Mouse (Mus musculus) limb, embryonic 15.5 days (tissue): Measurements from ENCODE around the gene Tshz2. TPM values are rescaled to one million over a fixed set of nuclear protein-coding genes. Genes with fewer than 3 reads are reported as not detected.

Experiments
- ATAC-seq: fragments of 200-750 bp; cut with Nextera tagmentation; 2 replicates; pipeline ENCODE4 v1.8.0; 2017; ENCODE audit warnings: low read depth, moderate TSS enrichment; ENCODE audit not compliant: insufficient number of reproducible peaks, low FRiP score, low TSS enrichment
- H3K27ac ChIP-seq: fragments of 300-500 bp; sonication (generic); 2 replicates; pipeline ENCODE4 v1.5.1; 2015; ENCODE audit warnings: moderate library complexity, mild to moderate bottlenecking, inconsistent platforms
- H3K27me3 ChIP-seq: fragments of 300-500 bp; sonication (generic); 2 replicates; pipeline ENCODE4 v1.6.1; 2015; ENCODE audit warnings: inconsistent platforms
- H3K36me3 ChIP-seq: fragments of 300-500 bp; sonication (generic); 2 replicates; pipeline ENCODE4 v1.6.1; 2015; ENCODE audit warnings: inconsistent platforms
- H3K4me1 ChIP-seq: fragments of 300-500 bp; sonication (generic); 2 replicates; pipeline ENCODE4 v1.6.1; 2015; ENCODE audit warnings: inconsistent platforms
- H3K4me2 ChIP-seq: fragments of 300-500 bp; sonication (generic); 2 replicates; pipeline ENCODE4 v1.6.1; 2015; ENCODE audit warnings: mild to moderate bottlenecking, inconsistent platforms
- H3K4me3 ChIP-seq: fragments of 300-500 bp; sonication (generic); 2 replicates; pipeline ENCODE4 v1.5.1; 2015; ENCODE audit warnings: mild to moderate bottlenecking, inconsistent platforms
- H3K9ac ChIP-seq: fragments of 300-500 bp; sonication (generic); 2 replicates; pipeline ENCODE4 v1.6.1; 2015; ENCODE audit warnings: inconsistent platforms
- H3K9me3 ChIP-seq: fragments of 300-500 bp; sonication (generic); 2 replicates; pipeline ENCODE4 v1.6.1; 2016; ENCODE audit warnings: inconsistent platforms
- WGBS: fragments of 180-500 bp; shearing (Covaris S2); methylation state at CpG from one replicate; pipeline ENCODE4 v1.1.7; 2015; 5-methylcytosine and 5-hydroxymethylcytosine counted together
- polyA plus RNA-seq: library from polyadenylated mRNA; unstranded; fragments of >200 nt; fragmentation: Nextera tagmentation; extraction: Ambion mirVana; gene quantifications from 2 replicates; pipeline ENCODE4 v1.2.1, GENCODE M21; 2015

Tshz2 gene
- polyA plus RNA-seq, 1 experiment from 2014 or later, result 9.8 TPM

GRCm38 (mm10) chr2:169747114-169747642 is 114.4 kb downstream of the Tshz2 start:
- H3K4me3 ChIP-seq, result no peak overlapping the region
- peaks cover 31% of the 10 kb centered on the region for H3K4me1 ChIP-seq
- H3K36me3 ChIP-seq, result no peaks in the 10 kb centered on the region
- no peaks in the 10 kb centered on the region for H3K9me3 ChIP-seq
- H3K9ac ChIP-seq, result no peak overlapping the region
- no peak for ATAC-seq
- no peaks in the 10 kb centered on the region for H3K27me3 ChIP-seq
- no peak overlapping the region for H3K4me2 ChIP-seq
- peak overlapping the region; percentile 47 for H3K27ac ChIP-seq
- 34% methylated on average over 7 of the region's 7 CpGs for WGBS

DNA sequence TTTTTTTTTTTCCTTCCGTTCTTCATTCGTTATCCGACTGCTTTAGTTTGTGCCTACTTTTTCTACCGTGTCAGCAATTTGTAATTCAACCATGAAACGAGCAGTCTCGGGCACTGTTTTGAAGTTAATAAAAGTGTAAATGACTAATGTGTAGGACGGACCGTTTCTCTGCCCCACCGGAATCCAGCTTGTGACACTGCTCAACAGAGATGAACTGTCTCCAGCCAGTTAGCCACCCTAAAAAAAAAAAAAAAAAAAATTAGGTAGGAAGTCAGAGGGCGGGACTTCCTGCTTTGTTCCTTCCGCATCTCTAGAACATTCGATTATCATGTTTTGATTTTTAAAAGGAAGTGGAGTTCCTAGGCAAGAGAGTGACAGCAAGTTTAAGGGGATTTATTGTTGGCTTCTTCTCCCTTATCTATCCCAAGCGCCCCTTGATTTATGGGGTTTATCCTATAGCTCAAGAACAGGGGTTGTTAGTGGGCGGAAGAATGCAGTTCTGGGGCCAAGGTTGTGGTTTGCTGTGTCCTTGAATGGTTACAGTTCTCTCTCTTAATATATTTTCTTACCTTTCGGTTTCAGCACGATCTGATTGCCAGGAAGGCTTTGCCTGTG is 116.6 kb downstream of the Tshz2 start:
- 64% methylated on average over 16 of the region's 16 CpGs for WGBS
- H3K4me1 ChIP-seq, result peaks cover 31% of the 10 kb centered on the region
- no peak overlapping the region for H3K4me3 ChIP-seq
- ATAC-seq, result no peak
- no peaks in the 10 kb centered on the region for H3K27me3 ChIP-seq
- H3K4me2 ChIP-seq, result no peak overlapping the region
- H3K9ac ChIP-seq, result no peak overlapping the region
- 0 out of 2 replicates have a peak overlapping the region, but pooled peaks have one; percentile 4 for H3K27ac ChIP-seq
- no peaks in the 10 kb centered on the region for H3K36me3 ChIP-seq
- H3K9me3 ChIP-seq, result no peaks in the 10 kb centered on the region

DNA sequence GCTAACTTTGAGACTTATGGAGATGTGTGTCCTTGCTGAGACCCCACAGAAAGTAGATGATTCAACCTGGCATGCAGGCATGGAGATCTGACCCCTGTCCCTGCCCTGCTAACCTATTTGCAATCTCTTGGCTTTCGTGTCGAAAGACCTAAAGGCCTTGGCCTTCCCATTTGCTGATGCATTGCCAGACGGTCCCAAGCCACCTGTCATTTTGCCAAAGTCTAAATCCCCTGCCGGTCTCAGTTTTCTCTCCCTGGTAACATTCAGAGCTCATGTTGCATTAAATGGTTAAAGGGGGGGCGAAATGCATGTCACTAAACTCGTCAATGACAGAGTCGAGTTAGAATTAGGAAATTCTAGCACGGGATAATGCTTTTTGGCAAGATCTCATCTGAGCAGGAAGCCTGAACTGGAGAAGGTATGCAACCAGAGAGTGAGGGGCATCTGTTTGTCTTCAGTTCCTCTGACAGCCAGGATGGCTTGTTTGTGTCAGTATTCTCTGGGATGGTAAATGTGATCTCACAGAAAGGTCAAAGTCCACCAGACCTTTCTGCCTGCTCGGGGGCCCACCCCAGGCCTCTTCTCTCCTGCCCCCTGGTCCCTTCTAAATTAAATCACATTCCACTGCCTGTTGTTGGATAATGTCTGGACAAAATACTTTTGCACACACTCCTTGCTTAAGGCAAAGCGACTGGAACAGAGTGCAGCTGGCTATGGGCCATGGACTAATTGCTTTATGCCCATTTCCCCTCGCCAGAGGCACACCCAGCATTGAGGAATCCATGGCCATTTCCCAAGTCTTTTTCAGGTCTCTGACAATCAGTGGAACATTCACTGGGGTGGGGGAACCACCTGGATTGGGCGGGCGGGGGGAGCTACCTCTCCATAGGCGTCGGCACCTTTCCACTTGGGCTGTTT is 118.0 kb downstream of the Tshz2 start:
- 16% methylated on average over 15 of the region's 15 CpGs for WGBS

GRCm38 (mm10) chr2:169752126-169752525 is 119.3 kb downstream of the Tshz2 start:
- H3K4me3 ChIP-seq, result no peak overlapping the region
- no peaks in the 10 kb centered on the region for H3K9me3 ChIP-seq
- H3K4me1 ChIP-seq, result peaks cover 39% of the 10 kb centered on the region
- no peaks in the 10 kb centered on the region for H3K27me3 ChIP-seq
- H3K27ac ChIP-seq, result peak overlapping the region; percentile 44
- no peaks in the 10 kb centered on the region for H3K36me3 ChIP-seq
- no peak overlapping the region for H3K9ac ChIP-seq
- ATAC-seq, result no peak
- 79% methylated on average over 9 of the region's 9 CpGs for WGBS
- H3K4me2 ChIP-seq, result no peak overlapping the region

More for the DNA sequence above, 118.0 kb downstream of the Tshz2 start:
- Histone ChIP-seq H3K36me3 (no peaks in the 10 kb centered on the region), H3K4me3 (no peak overlapping the region), H3K27ac (peak overlapping the region; percentile 76), H3K4me2 (no peak overlapping the region), H3K27me3 (no peaks in the 10 kb centered on the region), H3K9me3 (no peaks in the 10 kb centered on the region), H3K9ac (no peak overlapping the region), H3K4me1 (peaks cover 41% of the 10 kb centered on the region)
- no peak; the same call in 1 of the 2 replicates for ATAC-seq

GRCm38 (mm10) chr2:169753432-169753831 is 120.6 kb downstream of the Tshz2 start:
- WGBS, result 91% methylated on average over 9 of the region's 9 CpGs
- no peak for ATAC-seq
- Histone ChIP-seq H3K4me2 (no peak overlapping the region), H3K27ac (no peak overlapping the region), H3K4me3 (no peak overlapping the region), H3K27me3 (no peaks in the 10 kb centered on the region), H3K9me3 (no peaks in the 10 kb centered on the region), H3K9ac (no peak overlapping the region), H3K36me3 (no peaks in the 10 kb centered on the region), H3K4me1 (peaks cover 36% of the 10 kb centered on the region)

- Histone ChIP-seq H3K9me3 (no peaks in the 10 kb centered on the region), H3K27ac (0 out of 2 replicates have a peak overlapping the region, but pooled peaks have one; percentile 4), H3K27me3 (no peaks in the 10 kb centered on the region), H3K4me2 (no peak overlapping the region), H3K4me3 (no peak overlapping the region), H3K9ac (no peak overlapping the region), H3K36me3 (no peaks in the 10 kb centered on the region), H3K4me1 (peaks cover 34% of the 10 kb centered on the region)
- WGBS, result 42% methylated on average over 7 of the region's 7 CpGs
- no peak for ATAC-seq
Observed at GRCm38 (mm10) chr2:169755091-169755490, 122.3 kb downstream of the Tshz2 start.

GRCm38 (mm10) chr2:169758120-169758519 is 125.3 kb downstream of the Tshz2 start:
- H3K9ac ChIP-seq, result no peak overlapping the region
- 40% methylated on average over 6 of the region's 6 CpGs for WGBS
- no peak for ATAC-seq
- no peaks in the 10 kb centered on the region for H3K36me3 ChIP-seq
- no peaks in the 10 kb centered on the region for H3K27me3 ChIP-seq
- H3K27ac ChIP-seq, result peak overlapping the region; percentile 68; the same call in 1 of the 2 replicates
- H3K4me2 ChIP-seq, result no peak overlapping the region
- H3K4me1 ChIP-seq, result peaks cover 18% of the 10 kb centered on the region
- no peak overlapping the region for H3K4me3 ChIP-seq
- H3K9me3 ChIP-seq, result no peaks in the 10 kb centered on the region

GRCm38 (mm10) chr2:169760117-169760516 is 127.3 kb downstream of the Tshz2 start:
- 95% methylated on average over 1 of the region's 1 CpGs for WGBS
- H3K36me3 ChIP-seq, result no peaks in the 10 kb centered on the region
- no peak overlapping the region for H3K4me3 ChIP-seq
- no peak overlapping the region for H3K9ac ChIP-seq
- no peaks in the 10 kb centered on the region for H3K27me3 ChIP-seq
- no peaks in the 10 kb centered on the region for H3K9me3 ChIP-seq
- ATAC-seq, result no peak
- H3K4me1 ChIP-seq, result peaks cover 16% of the 10 kb centered on the region
- H3K4me2 ChIP-seq, result no peak overlapping the region
- H3K27ac ChIP-seq, result no peak overlapping the region

DNA sequence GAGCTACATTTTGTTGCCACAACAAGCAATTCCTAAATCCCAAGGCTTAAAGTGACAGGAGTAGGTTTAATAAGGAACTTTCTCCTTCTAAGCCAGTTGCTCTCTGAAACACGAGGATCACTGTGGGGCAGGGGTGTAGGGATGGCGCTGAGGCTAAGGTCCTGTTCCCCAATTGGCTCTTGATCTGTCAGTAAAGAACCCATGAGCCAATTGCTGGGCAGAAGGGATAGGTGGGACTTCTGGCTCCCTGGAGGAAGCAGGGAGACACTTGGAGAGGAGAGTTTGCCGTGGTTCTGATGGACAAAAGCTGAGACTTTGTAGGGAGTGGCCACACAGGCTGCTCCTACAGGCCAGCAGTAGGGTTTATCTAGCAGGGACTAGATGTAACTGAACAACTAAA is 128.9 kb downstream of the Tshz2 start:
- no peak overlapping the region for H3K9ac ChIP-seq
- H3K4me2 ChIP-seq, result no peak overlapping the region
- 36% methylated on average over 3 of the region's 3 CpGs for WGBS
- H3K27ac ChIP-seq, result no peak overlapping the region
- H3K27me3 ChIP-seq, result no peaks in the 10 kb centered on the region
- no peak overlapping the region for H3K4me3 ChIP-seq
- no peak for ATAC-seq
- H3K9me3 ChIP-seq, result no peaks in the 10 kb centered on the region
- H3K4me1 ChIP-seq, result peaks cover 6% of the 10 kb centered on the region; the same call in 1 of the 2 replicates
- no peaks in the 10 kb centered on the region for H3K36me3 ChIP-seq

DNA sequence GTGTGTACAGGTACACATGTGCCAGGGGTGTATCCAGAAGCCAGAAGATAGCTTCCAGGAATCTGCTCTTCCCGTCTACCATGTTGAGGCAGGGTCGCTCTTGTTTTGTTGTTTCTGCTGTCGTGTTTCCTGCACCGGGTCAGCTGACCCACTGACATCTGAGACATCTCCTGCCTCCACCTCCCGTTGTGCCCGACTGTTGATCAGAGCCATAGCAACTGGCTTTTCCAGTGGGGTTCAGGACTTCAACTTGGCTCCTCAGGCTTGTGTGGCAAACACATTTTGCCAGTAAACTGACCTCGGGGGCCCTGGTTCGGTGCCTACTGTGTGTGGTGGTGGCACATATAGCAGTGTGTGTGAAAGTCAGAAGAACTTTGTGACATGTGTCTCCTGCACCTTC is 129.5 kb downstream of the Tshz2 start:
- Histone ChIP-seq H3K9me3 (no peaks in the 10 kb centered on the region), H3K4me3 (no peak overlapping the region), H3K27ac (no peak overlapping the region), H3K36me3 (no peaks in the 10 kb centered on the region), H3K9ac (no peak overlapping the region), H3K4me2 (no peak overlapping the region), H3K4me1 (peaks cover 6% of the 10 kb centered on the region; the same call in 1 of the 2 replicates), H3K27me3 (no peaks in the 10 kb centered on the region)
- 81% methylated on average over 8 of the region's 8 CpGs for WGBS
- ATAC-seq, result no peak

GRCm38 (mm10) chr2:169763716-169764115 is 130.9 kb downstream of the Tshz2 start:
- no peak overlapping the region for H3K4me2 ChIP-seq
- H3K9ac ChIP-seq, result no peak overlapping the region
- H3K27ac ChIP-seq, result no peak overlapping the region
- H3K4me3 ChIP-seq, result no peak overlapping the region
- no peaks in the 10 kb centered on the region for H3K9me3 ChIP-seq
- no peaks in the 10 kb centered on the region for H3K27me3 ChIP-seq
- peaks cover 1% of the 10 kb centered on the region; the same call in 1 of the 2 replicates for H3K4me1 ChIP-seq
- ATAC-seq, result no peak
- WGBS, result 88% methylated on average over 8 of the region's 8 CpGs
- H3K36me3 ChIP-seq, result no peaks in the 10 kb centered on the region

DNA sequence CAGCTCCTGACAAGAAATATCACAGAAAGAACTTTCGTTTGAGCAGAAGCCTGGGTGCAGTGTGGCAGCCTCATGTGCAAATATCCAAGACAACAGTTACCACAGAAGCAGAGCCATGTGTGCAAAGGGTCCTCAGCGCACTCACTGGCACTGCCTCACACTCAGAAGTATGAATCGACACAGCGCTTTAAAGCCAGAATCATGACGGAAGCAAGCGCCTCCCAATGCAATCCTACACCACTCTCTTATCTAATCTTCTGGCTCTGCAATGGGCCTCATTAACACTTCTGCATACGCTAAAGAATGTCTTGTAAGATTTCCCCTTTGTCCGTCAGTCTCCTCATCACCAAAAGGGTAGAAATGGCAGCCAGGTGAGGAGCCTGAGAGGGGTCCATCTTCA is 133.4 kb downstream of the Tshz2 start:
- Histone ChIP-seq H3K27me3 (no peaks in the 10 kb centered on the region), H3K4me3 (no peak overlapping the region), H3K9ac (no peak overlapping the region), H3K4me2 (no peak overlapping the region), H3K27ac (no peak overlapping the region), H3K36me3 (no peaks in the 10 kb centered on the region), H3K9me3 (no peaks in the 10 kb centered on the region), H3K4me1 (no peaks in the 10 kb centered on the region)
- 74% methylated on average over 8 of the region's 8 CpGs for WGBS
- ATAC-seq, result no peak
